Mouse (Mus musculus) MEL (cell line): ENCODE data around the gene Col23a1.

Source experiments
- CTCF ChIP-seq, 3 experiments: IDR thresholded peaks in 2 of 3; conservative IDR thresholded peaks in 1 of 3; 2 replicates each; pipeline ENCODE4 v1.5.1; 2011 to 2012; ENCODE audit warnings: low read length in 3 of 3, low read depth in 2 of 3, mild to moderate bottlenecking in 2 of 3, improper control_type of control experiment in 1 of 3, inconsistent platforms in 1 of 3, mixed read lengths in 1 of 3, moderate library complexity in 1 of 3; ENCODE audit not compliant: control insufficient read depth in 1 of 3, insufficient read depth in 1 of 3, poor library complexity in 1 of 3, severe bottlenecking in 1 of 3
- POLR2AphosphoS5 ChIP-seq: IDR thresholded peaks from 2 replicates; pipeline ENCODE4 v1.6.1; 2012; ENCODE audit warnings: low read depth, borderline replicate concordance, mild to moderate bottlenecking, inconsistent platforms, low read length, moderate library complexity, mixed read lengths

GRCm38 (mm10) chr11:51353746-51354145 is 64.0 kb downstream of the Col23a1 start:
- no peak for TF ChIP-seq POLR2AphosphoS5
- TF ChIP-seq CTCF (IDR thresholded peaks at IDR 0.05 in 2 of 3, conservative IDR thresholded peaks at IDR 0.05 in 1 of 3; ENCODE audit: control insufficient read depth in 1 of 3, insufficient read depth in 1 of 3, low read depth in 2 of 3, low read length in 3 of 3, poor library complexity in 1 of 3, severe bottlenecking in 1 of 3): no peak
